Comparison of ENCODE assay signal across 31 mouse cellular contexts in the genomic region with DNA sequence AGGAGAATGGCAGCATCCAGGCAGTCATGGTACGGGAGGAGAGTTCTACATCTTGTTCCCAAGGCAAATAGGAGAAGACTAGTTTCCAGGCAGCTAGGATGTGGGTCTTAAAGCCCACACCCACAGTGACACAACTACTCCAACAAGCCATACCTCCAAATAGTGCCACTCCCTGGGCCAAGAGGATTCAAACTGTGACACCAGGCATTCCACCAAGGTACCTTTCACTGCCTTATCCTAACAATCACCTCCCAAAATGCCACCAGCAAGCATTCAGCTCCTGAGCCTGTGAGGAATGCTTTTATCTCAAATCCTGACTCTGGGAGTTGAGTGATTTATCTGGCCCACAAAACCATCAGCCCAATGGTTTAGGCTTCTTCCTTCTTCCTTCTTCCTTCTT.
"Had no signal": no experiment of that assay in that cellular context is flagged by ENCODE, and none has a peak within 500 bp of the region (broad histone marks: within the 10 kb centered on the region; RNA-seq: fewer than 3 reads in every experiment).

No protein-coding gene starts in this region.

- H3K27me3 ChIP-seq: lung, embryonic 15.5 days had no signal

- H3K27ac ChIP-seq: limb, embryonic 10.5 days; limb, embryonic 12.5 days; limb, embryonic 13.5 days; limb, embryonic 15.5 days; liver, embryonic 12.5 days; liver, embryonic 13.5 days; liver, embryonic 14.5 days; liver, embryonic 15.5 days; lung, embryonic 15.5 days; macrophage; midbrain, embryonic 12.5 days; midbrain, embryonic 13.5 days; midbrain, embryonic 15.5 days had no signal

- DNase-seq: left cerebral cortex, postnatal 4 days; liver; liver, embryonic 13.5 days; liver, postnatal 0 days; lung, adult 18-20 months; lung, adult 2 months; lung, embryonic 14.5 days; lung, postnatal 10 days; lung, postnatal 14 days; lung, postnatal 36 days; lung, postnatal 4 days; midbrain, embryonic 14.5 days had no signal

- H3K4me1 ChIP-seq: limb, embryonic 13.5 days; limb, embryonic 15.5 days; liver, embryonic 12.5 days; liver, embryonic 13.5 days; liver, embryonic 15.5 days; lung, embryonic 15.5 days; megakaryocyte, embryonic 14.5 days; midbrain, embryonic 13.5 days; midbrain, embryonic 15.5 days had no signal

- ATAC-seq: liver, embryonic 12.5 days; liver, postnatal 0 days; lung, postnatal 0 days; midbrain, embryonic 13.5 days; midbrain, embryonic 15.5 days; midbrain, embryonic 16.5 days had no signal

- H3K36me3 ChIP-seq: limb, embryonic 10.5 days; limb, embryonic 12.5 days; limb, embryonic 13.5 days; limb, embryonic 15.5 days; liver, embryonic 12.5 days; liver, embryonic 13.5 days; liver, embryonic 15.5 days; lung, embryonic 15.5 days; midbrain, embryonic 10.5 days; midbrain, embryonic 12.5 days; midbrain, embryonic 13.5 days; midbrain, embryonic 15.5 days had no signal

- H3K4me3 ChIP-seq: limb, embryonic 10.5 days; limb, embryonic 12.5 days; limb, embryonic 13.5 days; limb, embryonic 15.5 days; liver, embryonic 12.5 days; liver, embryonic 13.5 days; liver, embryonic 15.5 days; lung, embryonic 15.5 days; megakaryocyte, embryonic 14.5 days; midbrain, embryonic 10.5 days; midbrain, embryonic 12.5 days; midbrain, embryonic 13.5 days; midbrain, embryonic 15.5 days; myocyte had no signal

- H3K4me2 ChIP-seq: limb, embryonic 12.5 days; limb, embryonic 13.5 days; limb, embryonic 15.5 days; liver, embryonic 11.5 days; liver, embryonic 12.5 days; liver, embryonic 13.5 days; liver, embryonic 15.5 days; lung, embryonic 14.5 days; lung, embryonic 15.5 days; midbrain, embryonic 11.5 days; midbrain, embryonic 12.5 days; midbrain, embryonic 13.5 days; midbrain, embryonic 15.5 days had no signal

- H3K9me3 ChIP-seq: limb, embryonic 10.5 days; limb, embryonic 12.5 days; limb, embryonic 13.5 days; limb, embryonic 15.5 days; liver, embryonic 12.5 days; liver, embryonic 13.5 days; liver, embryonic 15.5 days; lung, embryonic 15.5 days; megakaryocyte, embryonic 14.5 days; midbrain, embryonic 10.5 days; midbrain, embryonic 12.5 days; midbrain, embryonic 13.5 days; midbrain, embryonic 15.5 days had no signal

- H3K9ac ChIP-seq: limb, embryonic 12.5 days; limb, embryonic 13.5 days; limb, embryonic 15.5 days; liver, embryonic 12.5 days; liver, embryonic 13.5 days; liver, embryonic 14.5 days; liver, embryonic 15.5 days; liver, postnatal 0 days; lung, embryonic 14.5 days; lung, embryonic 15.5 days; midbrain, embryonic 12.5 days; midbrain, embryonic 13.5 days; midbrain, embryonic 15.5 days had no signal
